Mouse (Mus musculus): Measurements from ENCODE around the gene Senp7. TPM values are rescaled to one million over a fixed set of nuclear protein-coding genes. Genes with fewer than 3 reads are reported as not detected.
"Not testable (repeated sequence)": the region's sequence is repeated elsewhere in the genome, so short reads cannot be mapped to it uniquely, and the experiment has no call there.

Senp7 gene
- total and polyA plus RNA-seq, 3 experiments = 2.9 to 15.6 (median 14.4) TPM

DNA sequence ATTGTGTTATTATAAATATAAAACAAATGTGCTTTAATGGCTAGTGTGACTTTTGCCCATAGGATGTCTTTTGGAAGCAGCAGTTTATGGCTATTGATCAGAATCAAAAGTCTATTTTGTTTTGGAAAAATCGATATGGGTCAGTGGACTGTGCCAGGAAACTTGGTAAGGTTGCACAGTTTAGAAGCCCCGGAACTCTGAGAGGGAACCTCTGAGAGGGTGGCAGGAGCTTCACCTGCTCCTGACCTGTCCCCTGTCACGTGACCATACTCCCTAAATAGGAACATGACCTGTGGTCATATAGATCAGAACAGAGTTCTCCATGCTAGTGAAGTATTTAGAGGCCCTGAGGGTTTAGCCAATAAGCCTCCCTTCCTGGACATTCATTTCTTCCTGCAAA, 75.9 kb downstream of the Senp7 start:
- Histone ChIP-seq H3K27ac (no peak overlapping the region), H3K36me3 (ENCODE audit: control insufficient read depth, insufficient read depth, low read length) (no peaks in the 10 kb centered on the region), H3K79me2 (replicated peaks; ENCODE audit: control insufficient read depth, insufficient read depth, low read length) (no peaks in the 10 kb centered on the region), H3K9ac (ENCODE audit: low read depth, low read length) (no peak overlapping the region), H3K27me3 (ENCODE audit: control insufficient read depth, insufficient read depth, low read length) (no peaks in the 10 kb centered on the region), H3K4me3 (no peak overlapping the region), H3K4me1 (ENCODE audit: control insufficient read depth, insufficient read depth, low read length) (no peaks in the 10 kb centered on the region)
- intact Hi-C loops (cut with DNase I) = no loop called here
- TF ChIP-seq CTCF (IDR thresholded peaks at IDR 0.05) (no peak), EP300 (IDR thresholded peaks at IDR 0.05; ENCODE audit: insufficient read depth, low read depth, low read length) (no peak), POLR2A (IDR thresholded peaks at IDR 0.05; ENCODE audit: insufficient read depth, low read depth, low read length) (no peak)
- DNase-seq = no peak
- 88% methylated on average over 3 of the region's 3 CpGs for WGBS

DNA sequence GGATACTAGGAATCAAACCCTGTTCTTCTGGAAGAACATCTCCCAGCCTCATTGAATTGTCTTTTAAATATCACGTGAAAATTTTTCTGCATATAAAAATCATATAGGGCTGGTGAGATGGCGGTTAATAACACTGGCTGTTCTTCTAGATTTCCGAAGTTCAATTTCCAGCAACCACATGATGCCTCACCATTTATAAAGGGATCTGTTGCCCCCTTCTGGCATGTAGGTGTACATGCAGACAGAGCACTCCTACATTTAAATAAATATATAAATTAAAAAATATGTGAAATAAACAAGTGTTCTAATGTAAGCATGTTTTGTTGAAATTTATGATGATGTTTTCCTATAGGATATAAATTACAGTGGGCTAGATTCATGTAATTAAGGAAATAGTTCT, 83.5 kb downstream of the Senp7 start:
- DNase-seq = no peak
- no peaks in the 10 kb centered on the region for H3K36me3 ChIP-seq (ENCODE audit: control insufficient read depth, insufficient read depth, low read length)
- no peak overlapping the region for H3K4me3 ChIP-seq
- 28% methylated on average over 3 of the region's 3 CpGs for WGBS
- no peaks in the 10 kb centered on the region for H3K27me3 ChIP-seq (ENCODE audit: control insufficient read depth, insufficient read depth, low read length)
- H3K9ac ChIP-seq (ENCODE audit: low read depth, low read length) = no peak overlapping the region
- no peak overlapping the region for H3K27ac ChIP-seq
- H3K79me2 ChIP-seq (replicated peaks; ENCODE audit: control insufficient read depth, insufficient read depth, low read length) = no peaks in the 10 kb centered on the region
- TF ChIP-seq CTCF (IDR thresholded peaks at IDR 0.05) = peak; percentile 87
- no peak for TF ChIP-seq POLR2A (IDR thresholded peaks at IDR 0.05; ENCODE audit: insufficient read depth, low read depth, low read length)
- no peak for TF ChIP-seq EP300 (IDR thresholded peaks at IDR 0.05; ENCODE audit: insufficient read depth, low read depth, low read length)
- intact Hi-C loops (cut with DNase I) = loop anchor here (1.0 to 5.0 kb wide), 3 partner anchors 54 to 181 kb away; partner anchors contain the start of gene Rpl24
- H3K4me1 ChIP-seq (ENCODE audit: control insufficient read depth, insufficient read depth, low read length) = no peaks in the 10 kb centered on the region

- Histone ChIP-seq H3K4me3 (no peak overlapping the region), H3K4me1 (ENCODE audit: control insufficient read depth, insufficient read depth, low read length) (no peaks in the 10 kb centered on the region), H3K9ac (ENCODE audit: low read depth, low read length) (no peak overlapping the region), H3K36me3 (ENCODE audit: control insufficient read depth, insufficient read depth, low read length) (no peaks in the 10 kb centered on the region), H3K79me2 (replicated peaks; ENCODE audit: control insufficient read depth, insufficient read depth, low read length) (no peaks in the 10 kb centered on the region), H3K27me3 (ENCODE audit: control insufficient read depth, insufficient read depth, low read length) (no peaks in the 10 kb centered on the region), H3K27ac (no peak overlapping the region)
- no peak for TF ChIP-seq POLR2A (IDR thresholded peaks at IDR 0.05; ENCODE audit: insufficient read depth, low read depth, low read length)
- TF ChIP-seq EP300 (IDR thresholded peaks at IDR 0.05; ENCODE audit: insufficient read depth, low read depth, low read length) = no peak
- TF ChIP-seq CTCF (IDR thresholded peaks at IDR 0.05) = no peak
- WGBS = 23% methylated on average over 4 of the region's 4 CpGs
- DNase-seq = peak in 1 of 2 experiments; percentile 14
- intact Hi-C loops (cut with DNase I) = loop anchor here (5.0 kb wide), 2 partner anchors 57 to 167 kb away; partner anchors contain the start of gene Rpl24
Observed at GRCm38 (mm10) chr16:56134149-56134548, 86.0 kb downstream of the Senp7 start.

DNA sequence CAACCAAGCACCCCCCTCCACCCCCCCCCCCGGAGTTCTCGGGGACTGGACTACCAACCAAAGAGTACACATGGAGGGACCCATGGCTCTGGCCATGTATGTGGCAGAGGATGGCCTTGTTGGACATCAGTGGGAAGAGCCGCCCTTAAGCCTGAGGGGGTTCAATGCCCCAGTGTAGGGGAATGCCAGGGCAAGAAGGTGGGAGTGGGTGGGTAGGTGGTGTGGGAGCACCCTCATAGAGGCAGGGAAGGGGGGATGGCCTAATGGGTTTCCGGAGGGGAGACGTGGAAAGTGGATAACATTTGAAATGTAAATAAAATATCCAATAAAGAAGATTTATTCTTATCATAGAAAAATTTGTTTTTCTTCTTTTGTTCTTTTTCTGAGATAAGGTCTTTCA, 89.5 kb downstream of the Senp7 start:
- DNase-seq; H3K79me2 ChIP-seq (replicated peaks; ENCODE audit: control insufficient read depth, insufficient read depth, low read length); intact Hi-C loops (cut with DNase I); H3K36me3 ChIP-seq (ENCODE audit: control insufficient read depth, insufficient read depth, low read length); H3K4me1 ChIP-seq (ENCODE audit: control insufficient read depth, insufficient read depth, low read length); H3K4me3 ChIP-seq; H3K27me3 ChIP-seq (ENCODE audit: control insufficient read depth, insufficient read depth, low read length); H3K27ac ChIP-seq; H3K9ac ChIP-seq (ENCODE audit: low read depth, low read length): not testable (repeated sequence)
- WGBS = 95% methylated on average over 5 of the region's 5 CpGs

GRCm38 (mm10) chr16:56139921-56140320, 91.8 kb downstream of the Senp7 start:
- Histone ChIP-seq H3K4me1 (ENCODE audit: control insufficient read depth, insufficient read depth, low read length) (no peaks in the 10 kb centered on the region), H3K4me3 (no peak overlapping the region), H3K79me2 (replicated peaks; ENCODE audit: control insufficient read depth, insufficient read depth, low read length) (no peaks in the 10 kb centered on the region), H3K27ac (no peak overlapping the region), H3K36me3 (ENCODE audit: control insufficient read depth, insufficient read depth, low read length) (no peaks in the 10 kb centered on the region), H3K27me3 (ENCODE audit: control insufficient read depth, insufficient read depth, low read length) (no peaks in the 10 kb centered on the region), H3K9ac (ENCODE audit: low read depth, low read length) (no peak overlapping the region)
- no peak for TF ChIP-seq CTCF (IDR thresholded peaks at IDR 0.05)
- TF ChIP-seq POLR2A (IDR thresholded peaks at IDR 0.05; ENCODE audit: insufficient read depth, low read depth, low read length) = no peak
- TF ChIP-seq EP300 (IDR thresholded peaks at IDR 0.05; ENCODE audit: insufficient read depth, low read depth, low read length) = no peak
- DNase-seq = no peak
- 84% methylated on average over 3 of the region's 3 CpGs for WGBS
- intact Hi-C loops (cut with DNase I) = no loop called here

- no peaks in the 10 kb centered on the region for H3K27me3 ChIP-seq (ENCODE audit: control insufficient read depth, insufficient read depth, low read length)
- DNase-seq = no peak
- WGBS = 98% methylated on average over 17 of the region's 17 CpGs
- intact Hi-C loops (cut with DNase I) = no loop called here
- H3K4me3 ChIP-seq = no peak overlapping the region
- no peak for TF ChIP-seq EP300 (IDR thresholded peaks at IDR 0.05; ENCODE audit: insufficient read depth, low read depth, low read length)
- TF ChIP-seq CTCF (IDR thresholded peaks at IDR 0.05) = no peak
- no peak for TF ChIP-seq POLR2A (IDR thresholded peaks at IDR 0.05; ENCODE audit: insufficient read depth, low read depth, low read length)
- no peak overlapping the region for H3K9ac ChIP-seq (ENCODE audit: low read depth, low read length)
- no peaks in the 10 kb centered on the region for H3K79me2 ChIP-seq (replicated peaks; ENCODE audit: control insufficient read depth, insufficient read depth, low read length)
- H3K4me1 ChIP-seq (ENCODE audit: control insufficient read depth, insufficient read depth, low read length) = no peaks in the 10 kb centered on the region
- no peaks in the 10 kb centered on the region for H3K36me3 ChIP-seq (ENCODE audit: control insufficient read depth, insufficient read depth, low read length)
- H3K27ac ChIP-seq = no peak overlapping the region
Observed at GRCm38 (mm10) chr16:56144876-56145555, 96.9 kb downstream of the Senp7 start.
